Mouse (Mus musculus) heart, embryonic 12.5 days (tissue): ENCODE results near the gene Tns1. TPM values are rescaled to one million over a fixed set of nuclear protein-coding genes. Genes with fewer than 3 reads are reported as not detected.

Experiments
- ATAC-seq: fragments of 200-750 bp; cut with Nextera tagmentation; 2 replicates; pipeline ENCODE4 v1.8.0; 2017; ENCODE audit warnings: moderate TSS enrichment, moderate library complexity; ENCODE audit not compliant: insufficient number of reproducible peaks, low FRiP score
- H3K27ac ChIP-seq: fragments of 300-500 bp; sonication (generic); 2 replicates; pipeline ENCODE4 v1.5.1; 2016; ENCODE audit warnings: mild to moderate bottlenecking, moderate library complexity; ENCODE audit not compliant: poor library complexity, severe bottlenecking
- H3K27me3 ChIP-seq: fragments of 300-500 bp; sonication (generic); replicated peaks from 2 replicates; pipeline ENCODE4 v1.6.1; 2016; ENCODE audit warnings: mild to moderate bottlenecking, moderate library complexity
- H3K36me3 ChIP-seq: fragments of 300-500 bp; sonication (generic); 2 replicates; pipeline ENCODE4 v1.6.1; 2016; ENCODE audit warnings: mild to moderate bottlenecking, moderate library complexity
- H3K4me1 ChIP-seq: fragments of 300-500 bp; sonication (generic); replicated peaks from 2 replicates; pipeline ENCODE4 v1.6.1; 2016; ENCODE audit warnings: mild to moderate bottlenecking
- H3K4me2 ChIP-seq: fragments of 300-500 bp; sonication (generic); 2 replicates; pipeline ENCODE4 v1.6.1; 2016; ENCODE audit warnings: mild to moderate bottlenecking, moderate library complexity
- H3K4me3 ChIP-seq: fragments of 300-500 bp; sonication (generic); 2 replicates; pipeline ENCODE4 v1.5.1; 2016; ENCODE audit warnings: mild to moderate bottlenecking
- H3K9ac ChIP-seq: fragments of 300-500 bp; sonication (generic); 2 replicates; pipeline ENCODE4 v1.6.1; 2016; ENCODE audit warnings: mild to moderate bottlenecking, moderate library complexity
- H3K9me3 ChIP-seq: fragments of 300-500 bp; sonication (generic); replicated peaks from 2 replicates; pipeline ENCODE4 v1.6.1; 2016; ENCODE audit warnings: mild to moderate bottlenecking, moderate library complexity
- WGBS: fragments of 180-500 bp; shearing (Covaris S2); methylation state at CpG from one replicate; pipeline ENCODE4 v1.1.7; 2016; 5-methylcytosine and 5-hydroxymethylcytosine counted together
- polyA plus RNA-seq: library from polyadenylated mRNA; unstranded; fragments of >200 nt; fragmentation: Nextera tagmentation; extraction: Ambion mirVana; gene quantifications from 2 replicates; pipeline ENCODE4 v1.2.1, GENCODE M21; 2016

The Tns1 gene
- polyA plus RNA-seq, 1 experiment from 2014 or later, result 115 TPM

DNA sequence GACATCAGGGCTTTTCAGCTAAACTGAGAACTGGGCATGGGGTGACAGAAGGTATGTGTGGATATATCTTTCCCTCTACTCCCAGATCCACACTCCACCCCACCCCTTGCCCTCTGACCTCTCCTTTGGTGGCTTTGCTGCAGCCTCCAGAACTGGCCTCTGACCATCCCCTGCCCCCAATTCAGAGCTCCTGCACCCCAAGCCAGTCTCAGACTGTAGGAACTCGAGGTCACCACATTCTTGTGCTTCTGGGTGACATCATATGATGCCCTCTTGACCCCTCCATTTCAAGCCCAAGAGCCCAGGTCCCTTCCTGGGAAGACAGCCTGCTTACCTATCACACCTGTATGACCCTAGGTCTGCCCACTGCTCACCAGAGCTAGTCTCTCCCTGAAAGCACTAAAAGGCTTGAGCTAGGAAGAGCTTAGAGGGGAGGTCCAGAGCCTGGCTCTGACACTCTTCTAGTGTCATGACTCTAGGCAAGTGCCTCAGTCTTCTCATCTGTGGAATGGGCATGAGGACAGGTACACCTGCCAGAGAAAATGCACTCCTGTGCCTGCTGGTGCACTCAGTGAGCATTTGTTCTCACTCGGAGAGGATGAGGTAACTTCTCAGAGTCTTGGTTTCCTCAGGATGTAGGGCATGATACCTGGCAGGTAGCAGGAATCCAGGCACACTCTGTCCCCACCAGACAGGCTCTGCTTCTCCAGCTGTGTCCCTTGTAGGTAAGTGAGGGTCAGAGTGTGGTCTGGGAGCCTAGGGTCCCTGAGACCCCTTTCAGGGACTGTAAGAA, 214.9 kb downstream of the Tns1 start:
- Histone ChIP-seq H3K4me2 (no peak overlapping the region), H3K4me1 (peaks cover 35% of the 10 kb centered on the region), H3K9ac (no peak overlapping the region), H3K9me3 (no peaks in the 10 kb centered on the region), H3K27ac (no peak overlapping the region), H3K27me3 (no peaks in the 10 kb centered on the region), H3K4me3 (no peak overlapping the region), H3K36me3 (peaks cover 59% of the 10 kb centered on the region)
- WGBS, result 58% methylated on average over 2 of the region's 2 CpGs
- ATAC-seq, result no peak

- H3K9me3 ChIP-seq, result no peaks in the 10 kb centered on the region
- H3K4me3 ChIP-seq, result no peak overlapping the region
- peaks cover 24% of the 10 kb centered on the region for H3K4me1 ChIP-seq
- no peaks in the 10 kb centered on the region for H3K27me3 ChIP-seq
- H3K4me2 ChIP-seq, result no peak overlapping the region
- no peak overlapping the region for H3K27ac ChIP-seq
- H3K9ac ChIP-seq, result no peak overlapping the region
- ATAC-seq, result no peak
- WGBS, result 75% methylated on average over 13 of the region's 13 CpGs
- peaks cover 49% of the 10 kb centered on the region for H3K36me3 ChIP-seq
Measured at GRCm38 (mm10) chr1:73908081-73908960, 215.9 kb downstream of the Tns1 start.

DNA sequence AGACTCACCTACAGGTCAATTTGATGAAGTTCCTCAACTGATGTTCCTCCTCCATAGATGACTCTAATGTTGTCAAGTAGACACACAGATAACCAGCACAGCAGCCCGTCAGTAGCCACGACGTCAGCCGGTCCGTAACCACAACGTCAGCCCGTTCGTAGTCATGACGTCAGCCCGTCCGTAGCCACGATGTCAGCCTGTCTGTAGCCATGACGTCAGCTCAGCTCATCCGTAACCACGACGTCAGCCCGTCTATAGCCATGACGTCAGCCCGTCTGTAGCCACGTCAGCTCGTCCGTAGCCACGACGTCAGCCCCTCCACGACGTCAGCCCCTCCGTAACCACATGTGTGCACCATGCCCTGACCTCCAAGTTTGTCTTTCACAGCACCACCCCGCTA, 217.1 kb downstream of the Tns1 start:
- no peak overlapping the region for H3K27ac ChIP-seq
- H3K27me3 ChIP-seq, result no peaks in the 10 kb centered on the region
- peaks cover 39% of the 10 kb centered on the region for H3K36me3 ChIP-seq
- H3K4me1 ChIP-seq, result peaks cover 29% of the 10 kb centered on the region
- H3K9ac ChIP-seq, result no peak overlapping the region
- ATAC-seq, result no peak
- H3K4me3 ChIP-seq, result no peak overlapping the region
- H3K9me3 ChIP-seq, result no peaks in the 10 kb centered on the region
- H3K4me2 ChIP-seq, result no peak overlapping the region
- WGBS, result 89% methylated on average over 28 of the region's 28 CpGs

DNA sequence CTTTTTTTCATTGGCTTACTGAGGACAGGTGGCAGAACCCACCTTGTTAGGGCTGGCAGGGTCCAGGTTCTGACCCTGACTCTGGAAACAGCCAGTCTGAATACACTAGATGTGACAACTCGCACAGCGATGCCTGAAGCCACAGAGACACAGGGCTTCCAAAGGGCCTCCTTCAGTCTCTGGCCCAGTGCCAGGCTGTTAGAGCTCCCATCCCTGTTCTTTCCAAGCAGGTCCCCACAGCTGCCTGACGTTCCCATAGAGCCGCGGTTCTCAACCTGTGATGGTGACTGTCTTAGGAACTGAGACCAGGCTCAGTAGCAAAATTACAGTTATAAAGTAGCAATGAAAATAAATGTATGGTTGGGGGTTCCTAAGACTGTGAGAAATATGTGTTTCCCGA, 217.9 kb downstream of the Tns1 start:
- ATAC-seq, result no peak
- peaks cover 34% of the 10 kb centered on the region for H3K4me1 ChIP-seq
- no peaks in the 10 kb centered on the region for H3K9me3 ChIP-seq
- H3K9ac ChIP-seq, result 0 out of 2 replicates have a peak overlapping the region, but pooled peaks have one; percentile 41
- peak overlapping the region; percentile 80 for H3K27ac ChIP-seq
- H3K4me2 ChIP-seq, result no peak overlapping the region
- no peaks in the 10 kb centered on the region for H3K27me3 ChIP-seq
- no peak overlapping the region for H3K4me3 ChIP-seq
- 24% methylated on average over 6 of the region's 6 CpGs for WGBS
- H3K36me3 ChIP-seq, result peaks cover 32% of the 10 kb centered on the region

DNA sequence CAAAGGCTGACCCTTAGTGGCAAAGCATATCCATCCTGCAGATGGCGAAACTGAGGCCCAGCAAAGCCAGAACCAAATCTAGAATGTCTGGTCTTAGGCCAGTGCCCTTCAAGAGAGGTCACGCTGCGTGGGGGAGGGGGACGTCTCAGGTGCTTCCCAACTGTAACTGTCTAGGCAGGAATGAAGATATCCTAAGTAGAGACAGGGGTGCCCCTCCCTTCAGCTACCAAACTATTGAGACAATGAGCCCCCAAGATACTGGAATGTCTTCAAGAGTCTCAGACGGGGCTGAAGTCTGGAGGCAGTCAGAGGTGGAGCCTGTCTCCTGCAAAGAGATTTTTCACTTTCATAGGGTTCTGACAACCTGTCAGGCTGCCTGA, 218.4 kb downstream of the Tns1 start:
- Histone ChIP-seq H3K4me1 (peaks cover 33% of the 10 kb centered on the region), H3K27ac (peak overlapping the region; percentile 80), H3K9me3 (no peaks in the 10 kb centered on the region), H3K36me3 (peaks cover 29% of the 10 kb centered on the region), H3K9ac (peak overlapping the region; percentile 41; the same call in 1 of the 2 replicates), H3K27me3 (no peaks in the 10 kb centered on the region), H3K4me3 (no peak overlapping the region), H3K4me2 (no peak overlapping the region)
- no peak for ATAC-seq
- 46% methylated on average over 5 of the region's 5 CpGs for WGBS

GRCm38 (mm10) chr1:73905111-73905810, 219.0 kb downstream of the Tns1 start:
- WGBS, result 43% methylated on average over 10 of the region's 10 CpGs

DNA sequence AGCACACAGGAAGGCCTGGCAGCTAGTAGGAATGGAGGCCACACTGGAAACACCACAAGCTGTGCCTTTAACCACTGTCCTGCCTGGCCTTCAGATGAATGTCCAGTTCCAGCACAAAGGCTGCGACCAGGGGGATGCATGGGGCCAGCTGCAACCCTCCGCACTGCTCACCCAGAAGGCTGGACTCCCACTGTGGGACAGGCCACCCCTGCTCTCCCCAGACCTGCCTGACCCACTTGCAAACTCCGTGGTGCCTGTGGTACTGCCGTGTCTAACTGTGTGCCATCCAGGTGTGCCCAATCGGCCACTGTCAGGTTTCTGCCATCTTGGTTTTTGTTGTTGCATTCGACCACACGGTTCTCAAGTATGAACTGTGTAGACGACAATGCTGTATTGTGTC, 219.6 kb downstream of the Tns1 start:
- H3K4me2 ChIP-seq, result no peak overlapping the region
- WGBS, result 81% methylated on average over 8 of the region's 8 CpGs
- no peak overlapping the region for H3K9ac ChIP-seq
- H3K27ac ChIP-seq, result no peak overlapping the region
- no peak overlapping the region for H3K4me3 ChIP-seq
- H3K4me1 ChIP-seq, result peaks cover 33% of the 10 kb centered on the region
- no peaks in the 10 kb centered on the region for H3K9me3 ChIP-seq
- no peaks in the 10 kb centered on the region for H3K27me3 ChIP-seq
- peaks cover 20% of the 10 kb centered on the region for H3K36me3 ChIP-seq
- no peak for ATAC-seq

More at GRCm38 (mm10) chr1:73905111-73905810, 219.0 kb downstream of the Tns1 start:
- Histone ChIP-seq H3K27me3 (no peaks in the 10 kb centered on the region), H3K9me3 (no peaks in the 10 kb centered on the region), H3K27ac (peak overlapping the region; percentile 80), H3K4me1 (peaks cover 33% of the 10 kb centered on the region), H3K4me3 (no peak overlapping the region), H3K9ac (peak overlapping the region; percentile 37; the same call in 1 of the 2 replicates), H3K36me3 (peaks cover 26% of the 10 kb centered on the region), H3K4me2 (no peak overlapping the region)
- no peak for ATAC-seq

GRCm38 (mm10) chr1:73903035-73903434, 221.2 kb downstream of the Tns1 start:
- no peaks in the 10 kb centered on the region for H3K9me3 ChIP-seq
- H3K4me2 ChIP-seq, result no peak overlapping the region
- H3K36me3 ChIP-seq, result peaks cover 13% of the 10 kb centered on the region
- H3K4me3 ChIP-seq, result no peak overlapping the region
- peaks cover 33% of the 10 kb centered on the region for H3K4me1 ChIP-seq
- H3K27me3 ChIP-seq, result no peaks in the 10 kb centered on the region
- ATAC-seq, result no peak
- no peak overlapping the region for H3K27ac ChIP-seq
- H3K9ac ChIP-seq, result no peak overlapping the region
- 83% methylated on average over 5 of the region's 5 CpGs for WGBS

- no peak overlapping the region; the same call in 1 of the 2 replicates for H3K27ac ChIP-seq
- H3K4me3 ChIP-seq, result no peak overlapping the region
- H3K27me3 ChIP-seq, result no peaks in the 10 kb centered on the region
- H3K4me1 ChIP-seq, result peaks cover 33% of the 10 kb centered on the region
- no peaks in the 10 kb centered on the region for H3K9me3 ChIP-seq
- no peak overlapping the region for H3K4me2 ChIP-seq
- WGBS, result 18% methylated on average over 16 of the region's 16 CpGs
- ATAC-seq, result no peak
- peaks cover 9% of the 10 kb centered on the region for H3K36me3 ChIP-seq
- no peak overlapping the region for H3K9ac ChIP-seq
Measured at GRCm38 (mm10) chr1:73902171-73902991, 221.9 kb downstream of the Tns1 start.

DNA sequence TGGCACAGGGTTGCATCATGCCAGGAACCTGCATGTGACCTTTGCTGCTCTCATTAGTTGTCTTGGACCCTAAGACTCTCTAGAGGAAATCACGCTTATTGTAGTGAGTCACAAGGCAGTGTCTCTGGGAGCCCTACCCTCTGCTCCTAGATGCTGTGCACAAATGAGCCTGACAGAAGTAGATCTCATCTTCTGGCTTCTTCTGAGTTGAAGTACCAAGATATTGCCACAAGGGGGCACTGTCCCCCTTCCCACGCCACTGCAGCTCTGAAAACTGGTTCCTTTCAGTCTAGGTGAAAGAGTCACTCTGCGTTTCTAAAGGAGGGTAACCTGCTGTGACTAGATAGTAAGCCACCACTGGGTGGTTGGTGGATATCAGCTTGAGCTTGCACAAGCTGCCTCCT, 222.8 kb downstream of the Tns1 start:
- no peaks in the 10 kb centered on the region for H3K9me3 ChIP-seq
- H3K9ac ChIP-seq, result no peak overlapping the region
- peak; percentile 19; the same call in 1 of the 2 replicates for ATAC-seq
- no peak overlapping the region for H3K4me3 ChIP-seq
- H3K4me2 ChIP-seq, result no peak overlapping the region
- 0 out of 2 replicates have a peak, but pooled peaks cover 2% of the 10 kb centered on the region for H3K36me3 ChIP-seq
- WGBS, result 10% methylated on average over 3 of the region's 3 CpGs
- no peaks in the 10 kb centered on the region for H3K27me3 ChIP-seq
- no peak overlapping the region for H3K27ac ChIP-seq
- H3K4me1 ChIP-seq, result peaks cover 28% of the 10 kb centered on the region
